Mouse (Mus musculus) left cerebral cortex, postnatal 4 days (tissue): ENCODE results near the gene Abca8b. TPM values are rescaled to one million over a fixed set of nuclear protein-coding genes. Genes with fewer than 3 reads are reported as not detected.
"Not testable (repeated sequence)": the region's sequence is repeated elsewhere in the genome, so short reads cannot be mapped to it uniquely, and the experiment has no call there.

Experiments
- DNase-seq: peaks from one replicate; pipeline ENCODE4 v3.0.0-alpha.2; 2022
- intact Hi-C: fragments of 180-260 bp; cut with DNase I; formaldehyde crosslinking; loops from one replicate; pipeline ENCODE4 v1.15.1; 2025
- total RNA-seq, 2 experiments: library from RNA; stranded (reverse); gene quantifications; 2 replicates each; pipeline ENCODE4 v1.2.3; 2021

Abca8b gene
- total RNA-seq, 2 experiments from 2014 or later = 3.7 to 4.5 TPM

DNA sequence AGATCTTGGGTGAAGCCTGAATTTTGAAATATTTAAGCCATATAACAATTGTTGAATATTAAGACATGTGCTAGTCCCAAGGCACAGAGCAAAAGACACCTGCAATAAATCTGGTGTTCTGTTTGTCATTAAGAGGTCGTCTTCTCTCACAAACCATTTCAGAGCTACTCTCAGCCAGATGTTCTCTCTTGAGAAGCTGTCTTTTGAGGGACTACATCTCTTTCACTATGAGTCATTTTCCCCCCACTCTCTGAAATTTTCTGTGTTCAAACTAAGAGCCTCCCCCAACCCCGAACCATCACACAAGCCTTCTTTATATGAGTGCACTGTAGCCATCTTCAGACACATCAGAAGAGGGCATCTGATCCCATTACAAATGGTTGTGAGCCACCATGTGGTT, 76.2 kb downstream of the Abca8b start:
- intact Hi-C loops = no loop called here
- no peak for DNase-seq

GRCm38 (mm10) chr11:109916654-109917053, 79.0 kb downstream of the Abca8b start:
- intact Hi-C loops = no loop called here
- DNase-seq = no peak

DNA sequence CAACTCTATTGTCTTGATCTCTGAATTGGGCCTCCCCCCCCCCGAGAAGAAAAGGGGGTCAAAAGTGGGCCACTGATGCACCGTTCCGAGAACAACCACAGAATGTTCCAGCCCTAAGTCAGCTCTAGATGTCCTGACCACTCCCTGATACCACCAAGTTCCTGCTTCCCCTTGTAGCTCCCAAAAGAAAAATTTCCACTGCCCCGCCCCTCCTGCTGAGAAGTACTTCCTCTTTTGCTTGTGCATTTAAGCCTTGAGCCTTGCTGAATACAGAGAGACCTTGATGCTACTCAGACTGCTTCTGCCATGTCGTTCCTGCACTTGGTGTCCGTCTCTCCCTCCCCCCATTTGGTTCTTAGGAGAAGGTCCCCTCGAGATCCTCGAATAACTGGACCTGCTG, 82.5 kb downstream of the Abca8b start:
- intact Hi-C loops, DNase-seq: not testable (repeated sequence)

DNA sequence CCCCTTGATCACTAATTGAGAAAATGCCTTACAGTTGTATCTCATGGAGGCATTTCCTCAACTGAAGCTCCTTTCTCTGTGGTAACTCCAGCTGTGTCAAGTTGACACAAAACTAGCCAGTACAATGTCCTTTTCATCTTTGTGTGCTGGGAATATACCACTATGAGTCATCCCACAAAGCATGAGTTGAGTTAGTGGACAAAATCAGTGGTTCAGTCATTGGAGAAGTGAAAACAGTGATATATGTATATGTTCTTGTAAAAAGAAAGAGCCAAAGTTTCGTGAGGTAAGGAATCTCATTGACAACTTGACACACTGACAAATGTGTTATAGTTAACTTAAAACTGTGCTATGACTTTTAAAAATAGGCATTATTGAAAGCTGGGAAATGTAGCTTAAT, 83.5 kb downstream of the Abca8b start:
- intact Hi-C loops = not testable (repeated sequence)

DNA sequence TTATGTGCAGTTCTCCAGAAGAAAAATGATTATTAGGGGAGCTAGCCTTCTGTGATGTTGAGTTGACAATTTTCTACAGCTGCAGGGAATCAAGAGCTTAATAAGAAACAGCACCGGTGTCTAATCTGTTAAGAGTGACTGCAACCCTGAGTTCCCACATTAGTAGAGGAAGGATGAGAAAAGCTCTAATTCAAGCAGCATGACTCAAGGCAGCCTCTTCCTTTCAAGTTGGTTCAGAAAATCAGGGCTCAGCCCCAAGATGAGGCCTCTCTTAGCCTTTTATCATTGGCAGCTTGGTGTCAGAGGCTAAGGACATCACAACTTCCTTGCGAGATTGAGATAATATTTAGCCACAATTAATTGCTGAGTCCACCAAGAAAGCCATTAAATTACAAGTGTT, 85.8 kb downstream of the Abca8b start:
- DNase-seq = no peak
- intact Hi-C loops = no loop called here

More for the DNA sequence above, 83.5 kb downstream of the Abca8b start:
- not testable (repeated sequence) for DNase-seq

GRCm38 (mm10) chr11:109908207-109909031, 87.2 kb downstream of the Abca8b start:
- DNase-seq = no peak
- intact Hi-C loops = no loop called here

DNA sequence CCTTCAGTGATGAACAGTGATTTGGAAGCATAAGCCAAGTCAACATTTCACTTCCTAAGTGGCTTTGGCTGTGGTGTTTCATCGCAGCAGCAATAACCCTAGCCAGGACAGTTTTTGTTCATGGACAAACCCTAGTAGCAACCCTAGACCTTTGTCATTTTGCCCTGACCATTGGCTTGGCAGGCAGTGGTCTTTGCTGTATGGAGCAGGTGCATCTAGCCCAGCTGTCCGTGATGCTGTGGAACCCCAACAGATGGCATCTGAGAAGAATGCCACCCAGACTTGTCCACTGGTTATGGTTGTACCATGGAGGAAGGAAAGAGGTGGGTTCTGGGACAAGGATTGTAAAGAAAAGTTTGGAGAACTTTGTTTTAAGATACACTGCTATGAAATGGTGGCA, 88.1 kb downstream of the Abca8b start:
- intact Hi-C loops = no loop called here
- DNase-seq = no peak

DNA sequence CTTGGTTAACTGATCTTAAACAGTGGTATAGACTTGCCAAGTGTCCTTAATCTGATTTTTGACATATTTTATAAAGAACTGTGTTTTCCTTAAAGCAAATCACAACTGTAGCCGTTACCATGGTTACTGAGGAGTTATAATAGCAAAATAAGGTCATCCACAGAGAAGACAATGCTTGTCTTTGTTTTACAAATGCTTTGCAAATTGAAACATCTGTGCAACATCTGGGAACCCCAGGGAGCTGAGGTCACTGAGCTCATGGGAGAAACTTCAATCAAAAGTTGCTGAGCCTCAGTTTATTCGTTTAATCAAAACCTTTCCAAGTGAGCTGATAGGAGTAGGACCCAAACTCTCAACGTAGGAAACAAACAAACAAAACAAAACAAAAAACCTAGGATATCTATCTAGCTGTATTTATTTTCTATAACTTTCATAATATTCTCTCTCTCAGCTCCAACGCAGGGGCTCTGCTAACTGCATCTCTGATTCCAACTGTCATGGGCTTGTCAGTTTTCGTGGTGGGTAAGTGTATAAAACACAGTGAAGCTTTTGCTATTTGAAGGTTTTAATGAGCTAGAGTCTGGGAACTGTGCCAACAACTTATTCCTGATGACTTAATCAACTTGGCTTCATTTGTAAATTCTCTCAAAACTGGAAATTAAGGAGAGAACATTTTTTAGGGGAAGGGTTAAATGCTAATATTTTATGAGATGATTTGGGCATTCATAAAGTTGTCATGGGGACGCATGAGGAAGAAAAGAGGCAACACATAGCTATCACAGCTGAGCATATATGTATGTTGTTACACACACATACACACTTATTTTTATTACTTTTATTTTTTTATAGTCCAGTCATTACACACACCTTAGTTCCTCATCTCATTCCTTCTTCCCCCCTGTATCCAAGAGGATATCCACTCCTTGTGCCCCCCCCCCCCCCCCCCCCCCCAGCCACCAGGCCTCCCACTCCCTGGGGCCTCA, 92.7 kb downstream of the Abca8b start:
- intact Hi-C loops = no loop called here
- DNase-seq = no peak

DNA sequence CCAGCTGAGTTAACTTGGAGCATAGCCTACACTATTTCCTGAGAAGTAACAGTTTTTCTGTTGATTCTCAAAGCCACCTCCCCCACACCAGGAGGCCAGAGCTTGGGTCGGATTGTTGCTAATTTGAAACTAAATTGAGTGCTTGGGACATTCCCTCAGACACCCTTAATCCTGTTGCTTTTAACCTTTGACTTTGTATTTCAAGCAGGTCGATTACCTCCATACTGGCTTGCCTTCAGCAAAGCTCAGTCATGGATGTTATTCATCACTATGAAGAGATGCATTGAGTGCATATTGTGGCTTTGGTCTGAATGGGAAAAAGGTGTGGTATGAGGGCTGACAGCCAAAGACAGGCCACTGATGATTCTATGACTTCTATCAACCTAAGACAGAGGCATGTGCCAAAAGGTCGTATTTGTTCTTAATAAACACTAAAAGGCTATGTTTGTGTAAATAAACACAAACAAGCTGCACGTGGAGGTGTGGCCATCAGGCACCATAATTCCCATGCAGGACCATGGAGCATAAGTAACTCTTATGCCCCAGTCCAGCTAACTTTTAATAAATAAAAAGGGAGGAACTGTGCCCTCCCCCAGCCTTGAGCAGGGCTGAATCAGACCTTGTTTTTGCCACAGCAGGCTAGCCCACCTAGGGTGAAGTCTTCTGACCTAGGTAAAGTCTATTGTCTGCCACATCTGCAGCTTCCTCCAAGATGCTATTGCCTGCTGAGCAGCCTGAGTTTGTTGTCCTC, 95.0 kb downstream of the Abca8b start:
- intact Hi-C loops = no loop called here
- no peak for DNase-seq

DNA sequence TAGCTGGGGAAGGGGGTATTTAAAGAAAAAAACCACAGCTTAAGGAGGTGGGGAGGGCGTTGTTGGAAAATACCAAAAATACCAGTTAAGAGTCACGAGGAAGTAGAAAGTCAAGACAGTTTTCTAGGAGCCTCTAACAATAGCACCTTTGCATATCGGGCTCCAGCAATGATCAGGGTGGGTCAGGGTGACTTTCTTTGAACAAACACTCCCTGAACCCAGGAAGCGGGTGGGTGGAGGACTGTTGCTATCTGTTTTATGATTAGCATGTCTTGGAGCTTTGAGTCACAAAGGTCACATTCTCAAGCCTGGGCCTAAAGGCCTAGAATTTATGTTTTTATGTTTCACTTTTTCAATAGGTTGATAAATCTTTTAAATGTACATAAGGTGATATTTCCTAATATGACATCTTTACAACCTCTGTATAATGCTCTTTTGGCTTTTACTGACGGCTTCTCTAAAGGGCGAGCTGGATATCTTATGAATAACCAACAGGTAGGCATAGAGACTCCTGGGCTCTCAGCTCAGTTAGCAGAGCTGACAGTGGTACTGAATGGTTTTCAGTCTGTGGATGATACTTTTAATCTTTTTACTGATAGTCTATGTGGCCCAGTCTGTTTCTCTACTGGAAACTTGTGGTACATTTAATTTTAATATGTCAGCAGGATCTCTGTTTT, 96.7 kb downstream of the Abca8b start:
- intact Hi-C loops = no loop called here

DNA sequence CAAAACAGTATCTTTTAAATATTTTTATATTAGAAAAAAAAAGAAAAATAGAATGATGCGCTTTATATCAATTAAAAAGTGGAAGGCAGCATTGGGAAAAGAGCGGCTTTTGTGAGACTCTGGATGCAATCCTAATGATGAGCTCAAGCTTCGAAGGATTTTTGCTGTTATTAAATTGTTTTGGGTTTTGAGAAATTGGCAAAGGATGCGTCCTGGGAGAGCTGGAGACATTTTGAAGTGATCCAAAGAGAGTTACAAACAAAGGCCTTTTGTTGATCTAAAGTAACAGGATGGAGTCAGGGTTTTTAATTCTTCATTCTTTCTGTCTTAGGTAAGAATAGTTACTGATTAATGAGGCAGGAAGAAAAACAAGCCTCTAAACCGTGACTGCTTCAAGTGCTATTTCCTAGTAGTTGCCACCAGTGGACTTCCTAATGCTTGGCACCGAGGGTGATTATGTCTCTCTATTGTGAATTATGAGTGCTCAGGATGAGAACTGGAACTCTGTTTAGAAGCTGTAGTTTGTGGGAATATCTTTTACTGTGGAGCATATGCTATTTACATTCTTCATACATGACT, 99.6 kb downstream of the Abca8b start:
- intact Hi-C loops = no loop called here
- DNase-seq = no peak

More for the DNA sequence above, 96.7 kb downstream of the Abca8b start:
- no peak for DNase-seq

DNA sequence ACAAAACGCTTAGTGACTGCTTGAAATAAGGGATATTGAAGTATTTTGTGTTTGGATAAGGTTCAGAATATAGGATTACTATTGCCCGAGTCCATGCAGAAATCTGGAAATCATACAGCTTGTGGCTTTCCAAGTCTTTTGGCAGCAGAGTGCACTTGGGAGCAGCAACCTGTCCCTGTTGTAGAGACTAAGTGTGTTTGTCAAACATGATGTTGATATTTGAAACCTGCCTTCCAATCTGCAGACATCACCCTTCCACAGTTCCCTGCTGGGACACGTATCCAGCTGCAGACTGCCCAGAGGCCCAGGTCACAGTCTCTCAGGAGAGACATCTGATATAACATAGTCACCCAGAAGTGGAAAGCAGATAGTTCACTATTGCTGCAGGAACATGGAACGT, 100.1 kb downstream of the Abca8b start:
- intact Hi-C loops = no loop called here
- no peak for DNase-seq

DNA sequence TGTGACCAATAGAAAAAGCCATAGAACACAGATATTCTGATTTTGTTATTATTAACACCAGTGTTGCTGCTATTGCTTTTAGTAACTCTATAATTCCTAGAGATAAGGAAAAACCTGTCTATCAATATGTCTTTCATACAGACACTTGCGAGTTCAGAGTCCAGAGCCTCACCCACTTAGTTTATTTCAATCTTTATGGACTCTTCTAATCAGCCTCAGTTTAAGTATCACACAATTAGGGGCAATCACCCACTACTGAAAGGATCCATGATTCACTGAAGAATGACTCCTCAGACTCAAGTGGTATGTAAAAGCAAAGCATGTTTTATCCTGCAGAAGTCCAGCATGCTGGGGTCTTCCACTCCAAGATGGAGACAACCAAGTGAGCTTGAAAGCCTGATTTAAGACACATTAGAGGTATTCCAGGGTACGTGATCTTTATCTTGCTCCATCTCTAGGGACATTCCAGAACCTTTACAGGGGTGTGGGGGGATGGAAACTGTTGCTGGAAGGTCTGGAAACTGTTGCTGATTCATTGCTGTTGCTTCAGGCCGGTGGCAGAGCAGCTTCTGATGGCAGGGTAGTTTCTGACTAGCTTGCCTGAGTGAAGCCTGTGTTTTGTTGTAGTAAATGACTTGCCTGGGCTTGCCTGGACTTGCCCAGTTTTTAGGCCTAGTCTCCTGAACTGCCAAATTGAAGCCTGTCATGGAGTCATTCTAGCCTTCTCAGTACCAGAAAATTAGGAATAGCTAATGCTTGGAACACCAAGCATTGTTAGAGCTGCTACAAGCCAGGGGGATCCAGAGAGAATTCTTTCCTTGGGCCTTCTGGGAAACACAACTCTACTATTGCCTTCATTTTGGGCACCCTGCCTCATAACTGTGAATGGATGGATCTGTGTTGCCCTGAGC, 101.5 kb downstream of the Abca8b start:
- no peak for DNase-seq
- intact Hi-C loops = no loop called here

GRCm38 (mm10) chr11:109891989-109892386, 103.7 kb downstream of the Abca8b start:
- intact Hi-C loops = no loop called here

GRCm38 (mm10) chr11:109891371-109891988, 104.2 kb downstream of the Abca8b start:
- no peak for DNase-seq
- intact Hi-C loops = no loop called here

More at GRCm38 (mm10) chr11:109891989-109892386, 103.7 kb downstream of the Abca8b start:
- no peak for DNase-seq

DNA sequence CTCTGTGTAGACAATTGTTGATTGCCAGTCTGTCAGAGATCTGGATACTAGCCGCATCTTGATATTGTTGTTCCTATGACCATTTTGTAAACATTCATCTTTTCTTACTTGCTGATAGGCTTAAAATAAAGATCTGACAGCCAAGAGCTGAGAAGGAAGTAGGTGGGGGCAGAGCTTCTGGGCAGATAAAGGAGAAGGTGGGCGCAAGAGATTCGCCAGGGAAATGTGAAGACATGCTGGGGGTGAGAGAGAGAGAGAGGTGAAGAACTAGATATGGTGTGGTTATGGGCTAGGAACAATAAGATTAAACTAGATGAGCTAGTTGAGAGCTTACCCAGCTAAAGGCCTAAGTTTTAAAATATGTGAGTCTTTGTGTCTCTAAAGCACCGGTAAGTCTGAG, 106.0 kb downstream of the Abca8b start:
- DNase-seq = no peak
- intact Hi-C loops = no loop called here

DNA sequence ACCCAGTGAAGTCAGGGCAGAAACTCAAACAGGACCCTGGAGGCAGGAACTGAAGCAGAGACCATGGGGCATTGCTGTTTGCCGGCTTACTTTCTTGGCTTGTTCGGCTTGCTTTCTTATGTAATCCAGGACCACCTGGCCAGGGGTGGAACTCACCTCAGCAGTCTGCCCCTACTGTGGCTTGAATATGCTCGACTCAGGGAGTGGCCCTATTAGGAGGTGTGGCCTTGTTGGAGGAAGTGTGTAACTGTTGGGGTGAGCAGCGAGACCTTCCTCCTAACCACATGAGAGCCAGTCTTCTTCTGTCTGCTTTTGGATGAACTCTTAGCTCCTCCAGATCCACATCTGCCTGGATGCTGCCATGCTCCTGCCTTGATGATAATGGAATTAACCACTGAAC, 108.9 kb downstream of the Abca8b start:
- no peak for DNase-seq
- intact Hi-C loops = no loop called here

- no peak for DNase-seq
- intact Hi-C loops = no loop called here
Measured at GRCm38 (mm10) chr11:109885521-109885920, 110.1 kb downstream of the Abca8b start.
